Mouse (Mus musculus): ENCODE measurements around the gene Pnpo.

GRCm38 (mm10) chr11:96976911-96977591 is 33.3 kb upstream of the Pnpo start:
- no peak for TF ChIP-seq ZC3H11A (IDR thresholded peaks at IDR 0.05; ENCODE audit: borderline replicate concordance, low read depth, low read length)
- no peak for TF ChIP-seq CHD2 (IDR thresholded peaks at IDR 0.05; ENCODE audit: low read depth, low read length)
- no peak for TF ChIP-seq HCFC1 (IDR thresholded peaks at IDR 0.05; ENCODE audit: borderline replicate concordance, insufficient read depth, low read length)

Data from ES-E14 (cell line).